Mouse (Mus musculus): ENCODE results near the gene Rhox2c. TPM values are rescaled to one million over a fixed set of nuclear protein-coding genes. Genes with fewer than 3 reads are reported as not detected.

Rhox2c gene
- not detected in 2 replicates for polyA plus RNA-seq (2012; rRNA removed; ENCODE audit: low replicate concordance)

DNA sequence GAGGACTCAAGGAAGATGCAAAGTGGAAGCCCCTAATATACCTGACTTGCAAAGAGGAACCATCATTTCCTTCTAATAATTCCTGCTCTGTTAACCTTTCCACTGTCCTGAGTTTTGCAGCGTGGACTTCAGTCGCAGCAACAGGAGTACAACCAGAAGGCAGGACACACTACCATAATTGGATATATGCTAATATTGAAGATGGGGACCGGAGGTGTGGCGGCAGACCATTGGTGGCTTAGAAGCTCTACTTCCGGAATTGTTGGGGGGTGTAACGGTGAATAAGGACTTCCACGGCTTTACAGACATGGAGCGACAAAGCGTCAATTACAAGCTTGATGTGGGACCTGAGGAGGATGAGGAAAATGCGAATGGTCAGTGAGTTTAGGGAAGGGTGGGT is at the start of gene Rhox2c:
Rhox2c (plus strand) TSS at position 301 of the 400 bp plus-strand sequence.

DNA sequence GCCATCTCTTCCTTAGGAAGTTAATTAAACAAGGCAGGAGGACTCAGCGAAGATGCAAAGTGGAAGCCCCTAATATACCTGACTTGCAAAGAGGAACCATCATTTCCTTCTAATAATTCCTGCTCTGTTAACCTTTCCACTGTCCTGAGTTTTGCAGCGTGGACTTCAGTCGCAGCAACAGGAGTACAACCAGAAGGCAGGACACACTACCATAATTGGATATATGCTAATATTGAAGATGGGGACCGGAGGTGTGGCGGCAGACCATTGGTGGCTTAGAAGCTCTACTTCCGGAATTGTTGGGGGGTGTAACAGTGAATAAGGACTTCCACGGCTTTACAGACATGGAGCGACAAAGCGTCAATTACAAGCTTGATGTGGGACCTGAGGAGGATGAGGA is 41.7 kb upstream of the Rhox2c start, which contains the start of gene Rhox2b:
Rhox2b (plus strand) TSS at position 301 of the 400 bp plus-strand sequence.

DNA sequence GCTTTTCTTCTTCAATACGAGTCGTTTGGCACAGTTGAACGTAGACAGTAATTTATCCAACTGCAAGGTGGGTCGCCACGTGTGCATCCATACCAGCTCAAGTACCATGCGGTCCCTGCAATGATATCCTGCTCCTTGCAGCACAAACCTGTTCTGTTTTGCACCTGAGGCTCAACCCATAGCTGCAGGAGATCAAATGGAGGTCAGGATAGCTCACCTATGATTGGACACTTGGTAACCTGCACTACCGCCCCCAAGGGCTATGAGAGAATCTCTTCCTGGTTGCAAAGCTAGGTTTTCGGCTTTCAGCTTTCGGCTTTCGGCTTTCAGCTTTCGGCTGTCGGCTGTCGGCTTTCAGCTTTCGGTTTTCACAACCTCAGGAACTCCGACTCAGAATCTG is 21.3 kb upstream of the Rhox2c start, which contains the start of gene Rhox4b:
Rhox4b (plus strand) TSS at position 301 of the 400 bp plus-strand sequence.

DNA sequence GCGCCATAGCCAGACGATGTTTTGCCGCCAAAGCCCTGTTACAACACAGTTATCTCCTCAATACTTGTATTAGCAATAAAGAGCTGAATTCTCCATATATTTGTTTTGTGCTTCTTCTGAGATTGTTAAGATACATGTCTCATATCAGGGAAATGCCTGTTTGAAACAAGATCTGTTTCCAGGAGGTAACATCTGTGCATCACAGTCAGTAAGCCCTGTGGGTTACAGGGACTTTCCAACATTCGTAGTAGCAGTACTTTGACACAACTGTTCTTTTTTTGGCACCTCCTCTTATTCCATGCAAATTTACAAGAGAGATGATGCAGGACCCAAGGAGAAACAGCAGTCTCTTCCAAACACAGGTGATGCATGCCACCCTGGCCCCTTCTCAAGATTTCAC is 4.8 kb downstream of the Rhox2c start, which contains the start of gene Rhox3c:
Rhox3c (plus strand) TSS at position 301 of the 400 bp plus-strand sequence.

DNA sequence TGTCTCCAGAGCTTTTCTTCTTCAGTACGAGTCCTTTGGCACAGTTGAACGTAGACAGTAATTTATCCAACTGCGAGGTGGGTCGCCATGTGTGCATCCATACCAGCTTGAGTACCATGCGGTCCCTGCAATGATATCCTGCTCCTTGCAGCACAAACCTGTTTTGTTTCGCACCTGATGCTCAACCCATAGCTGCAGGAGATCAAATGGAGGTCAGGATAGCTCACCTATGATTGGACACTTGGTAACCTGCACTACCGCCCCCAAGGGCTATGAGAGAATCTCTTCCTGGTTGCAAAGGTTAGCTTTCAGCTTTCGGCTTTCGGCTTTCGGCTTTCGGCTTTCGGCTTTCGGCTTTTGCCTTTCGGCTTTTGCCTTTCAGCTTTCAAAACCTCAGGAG is 26.6 kb downstream of the Rhox2c start, which contains the start of gene Rhox4c:
Rhox4c (plus strand) TSS at position 301 of the 400 bp plus-strand sequence.

DNA sequence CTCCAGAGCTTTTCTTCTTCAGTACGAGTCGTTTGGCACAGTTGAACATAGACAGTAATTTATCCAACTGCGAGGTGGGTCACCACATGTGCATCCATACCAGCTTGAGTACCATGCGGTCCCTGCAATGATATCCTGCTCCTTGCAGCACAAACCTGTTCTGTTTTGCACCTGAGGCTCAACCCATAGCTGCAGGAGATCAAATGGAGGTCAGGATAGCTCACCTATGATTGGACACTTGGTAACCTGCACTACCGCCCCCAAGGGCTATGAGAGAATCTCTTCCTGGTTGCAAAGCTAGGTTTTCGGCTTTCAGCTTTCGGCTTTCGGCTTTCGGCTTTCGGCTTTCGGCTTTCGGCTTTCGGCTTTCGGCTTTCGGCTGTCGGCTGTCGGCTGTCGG is 60.6 kb downstream of the Rhox2c start, which contains the start of gene Rhox4d:
Rhox4d (plus strand) TSS at position 301 of the 400 bp plus-strand sequence.

Other genes with a start within 250 kb of the Rhox2c start
- gene Gm9, start 242.6 kb upstream of the Rhox2c start, polyA plus RNA-seq (2012; rRNA removed; ENCODE audit: low replicate concordance) = not detected in 2 replicates
- not detected in 2 replicates for gene Rhox1, start 231.4 kb upstream of the Rhox2c start, polyA plus RNA-seq (2012; rRNA removed; ENCODE audit: low replicate concordance)
- not detected in 2 replicates for gene Rhox2a, start 208.7 kb upstream of the Rhox2c start, polyA plus RNA-seq (2012; rRNA removed; ENCODE audit: low replicate concordance)
- not detected in 2 replicates for gene Rhox3a, start 203.8 kb upstream of the Rhox2c start, polyA plus RNA-seq (2012; rRNA removed; ENCODE audit: low replicate concordance)
- gene Rhox4a, start 188.3 kb upstream of the Rhox2c start, polyA plus RNA-seq (2012; rRNA removed; ENCODE audit: low replicate concordance) = not detected in 2 replicates
- gene Rhox3a2, start 73.7 kb upstream of the Rhox2c start, polyA plus RNA-seq (2012; rRNA removed; ENCODE audit: low replicate concordance) = not detected in 2 replicates
- gene Rhox4a2, start 62.8 kb upstream of the Rhox2c start, polyA plus RNA-seq (2012; rRNA removed; ENCODE audit: low replicate concordance) = not detected in 2 replicates
- not detected in 2 replicates for gene Rhox2b, start 41.6 kb upstream of the Rhox2c start, polyA plus RNA-seq (2012; rRNA removed; ENCODE audit: low replicate concordance)
- gene Rhox4b, start 21.2 kb upstream of the Rhox2c start, polyA plus RNA-seq (2012; rRNA removed; ENCODE audit: low replicate concordance) = not detected in 2 replicates
- not detected in 2 replicates for gene Rhox3c, start 4.9 kb downstream of the Rhox2c start, polyA plus RNA-seq (2012; rRNA removed; ENCODE audit: low replicate concordance)
- gene Rhox4c, start 26.7 kb downstream of the Rhox2c start, polyA plus RNA-seq (2012; rRNA removed; ENCODE audit: low replicate concordance) = not detected in 2 replicates
- not detected in 2 replicates for gene Rhox2d, start 39.7 kb downstream of the Rhox2c start, polyA plus RNA-seq (2012; rRNA removed; ENCODE audit: low replicate concordance)
- not detected in 2 replicates for gene Rhox4d, start 60.7 kb downstream of the Rhox2c start, polyA plus RNA-seq (2012; rRNA removed; ENCODE audit: low replicate concordance)
- not detected in 2 replicates for gene Rhox2e, start 76.8 kb downstream of the Rhox2c start, polyA plus RNA-seq (2012; rRNA removed; ENCODE audit: low replicate concordance)
- not detected in 2 replicates for gene Rhox3e, start 88.3 kb downstream of the Rhox2c start, polyA plus RNA-seq (2012; rRNA removed; ENCODE audit: low replicate concordance)
- gene Rhox4e, start 103.7 kb downstream of the Rhox2c start, polyA plus RNA-seq (2012; rRNA removed; ENCODE audit: low replicate concordance) = not detected in 2 replicates
- not detected in 2 replicates for gene Rhox2f, start 117.7 kb downstream of the Rhox2c start, polyA plus RNA-seq (2012; rRNA removed; ENCODE audit: low replicate concordance)
- gene Rhox3f, start 127.3 kb downstream of the Rhox2c start, polyA plus RNA-seq (2012; rRNA removed; ENCODE audit: low replicate concordance) = not detected in 2 replicates
- gene Rhox4f, start 154.0 kb downstream of the Rhox2c start, polyA plus RNA-seq (2012; rRNA removed; ENCODE audit: low replicate concordance) = not detected in 2 replicates
- gene Rhox3g, start 174.9 kb downstream of the Rhox2c start, polyA plus RNA-seq (2012; rRNA removed; ENCODE audit: low replicate concordance) = not detected in 2 replicates
- gene Rhox2g, start 189.8 kb downstream of the Rhox2c start, polyA plus RNA-seq (2012; rRNA removed; ENCODE audit: low replicate concordance) = not detected in 2 replicates
- gene Rhox4g, start 197.6 kb downstream of the Rhox2c start, polyA plus RNA-seq (2012; rRNA removed; ENCODE audit: low replicate concordance) = not detected in 2 replicates
- gene Rhox3h, start 215.1 kb downstream of the Rhox2c start, polyA plus RNA-seq (2012; rRNA removed; ENCODE audit: low replicate concordance) = not detected in 2 replicates
- not detected in 2 replicates for gene Rhox2h, start 219.6 kb downstream of the Rhox2c start, polyA plus RNA-seq (2012; rRNA removed; ENCODE audit: low replicate concordance)

All from mammary gland, adult 2 months (tissue).